Mouse (Mus musculus) spleen, adult 2 months (tissue): ENCODE measurements around the gene Ednrb.

Experiments used
- CTCF ChIP-seq: fragments of 200-500 bp; IDR thresholded peaks from 2 replicates; pipeline ENCODE4 v1.5.1; 2011; ENCODE audit warnings: mild to moderate bottlenecking, inconsistent platforms; ENCODE audit not compliant: insufficient read depth, insufficient read length, insufficient replicate concordance; ENCODE audit errors: extremely low read depth
- POLR2A ChIP-seq: fragments of 200-500 bp; IDR thresholded peaks from 2 replicates; pipeline ENCODE4 v1.6.1; 2011; ENCODE audit warnings: low read depth, low read length, inconsistent platforms

DNA sequence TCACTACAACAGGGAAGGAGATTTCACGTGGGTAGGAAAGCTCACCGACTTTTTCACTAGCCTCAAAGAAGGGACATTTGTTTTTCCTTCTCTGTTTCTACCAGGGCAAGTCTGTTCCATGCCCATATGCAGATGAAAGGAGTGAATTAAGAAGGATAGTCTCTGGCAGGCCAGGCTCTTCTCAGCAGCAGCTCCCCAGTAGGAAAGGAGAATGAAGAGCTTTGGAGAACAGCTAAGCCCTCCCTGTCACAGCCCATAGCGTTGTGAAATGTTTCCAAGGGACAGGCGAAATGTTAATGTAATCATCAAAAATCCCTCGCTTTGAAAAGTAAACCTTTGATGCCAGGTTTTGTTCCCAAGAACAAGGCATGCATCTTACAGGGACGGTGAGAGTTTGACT, 76.7 kb downstream of the Ednrb start:
- TF ChIP-seq CTCF (no peak), POLR2A (no peak)
